Mouse (Mus musculus) midbrain, embryonic 15.5 days (tissue): ENCODE results near the gene Mapk6. TPM values are rescaled to one million over a fixed set of nuclear protein-coding genes. Genes with fewer than 3 reads are reported as not detected.
"Not testable (repeated sequence)": the region's sequence is repeated elsewhere in the genome, so short reads cannot be mapped to it uniquely, and the experiment has no call there.

Source experiments
- ATAC-seq: fragments of 200-750 bp; cut with Nextera tagmentation; replicated peaks from 2 replicates; pipeline ENCODE4 v1.8.0; 2017; ENCODE audit warnings: moderate TSS enrichment
- H3K27ac ChIP-seq: fragments of 300-500 bp; sonication (generic); 2 replicates; pipeline ENCODE4 v1.5.1; 2015; ENCODE audit warnings: mild to moderate bottlenecking, inconsistent platforms
- H3K27me3 ChIP-seq: fragments of 300-500 bp; sonication (generic); replicated peaks from 2 replicates; pipeline ENCODE4 v1.6.1; 2015; ENCODE audit warnings: inconsistent platforms
- H3K36me3 ChIP-seq: fragments of 300-500 bp; sonication (generic); replicated peaks from 2 replicates; pipeline ENCODE4 v1.6.1; 2015; ENCODE audit warnings: inconsistent platforms
- H3K4me1 ChIP-seq: fragments of 300-500 bp; sonication (generic); 2 replicates; pipeline ENCODE4 v1.6.1; 2015; ENCODE audit warnings: inconsistent platforms
- H3K4me2 ChIP-seq: fragments of 300-500 bp; sonication (generic); 2 replicates; pipeline ENCODE4 v1.6.1; 2015; ENCODE audit warnings: inconsistent platforms, mild to moderate bottlenecking, moderate library complexity
- H3K4me3 ChIP-seq: fragments of 300-500 bp; sonication (generic); 2 replicates; pipeline ENCODE4 v1.5.1; 2015; ENCODE audit warnings: mild to moderate bottlenecking, inconsistent platforms
- H3K9ac ChIP-seq: fragments of 300-500 bp; sonication (generic); 2 replicates; pipeline ENCODE4 v1.6.1; 2015; ENCODE audit warnings: mild to moderate bottlenecking, inconsistent platforms
- H3K9me3 ChIP-seq: fragments of 300-500 bp; sonication (generic); 2 replicates; pipeline ENCODE4 v1.6.1; 2016; ENCODE audit warnings: inconsistent platforms
- WGBS: fragments of 180-500 bp; shearing (Covaris S2); methylation state at CpG from one replicate; pipeline ENCODE4 v1.1.7; 2015; ENCODE audit warnings: mixed read lengths; 5-methylcytosine and 5-hydroxymethylcytosine counted together
- polyA plus RNA-seq: library from polyadenylated mRNA; unstranded; fragments of >200 nt; fragmentation: Nextera tagmentation; extraction: Ambion mirVana; gene quantifications from 2 replicates; pipeline ENCODE4 v1.2.1, GENCODE M21; 2015

Gene Mapk6
- 155 and 169 TPM in 2 replicates for polyA plus RNA-seq

GRCm38 (mm10) chr9:75409852-75410378, at the start of gene Mapk6:
Gene Mapk6, minus strand, starts transcription at chr9:75410005.
- H3K36me3 ChIP-seq: no peaks in the 10 kb centered on the region
- no peaks in the 10 kb centered on the region for H3K9me3 ChIP-seq
- H3K9ac ChIP-seq: peak within 1 kb of the TSS; percentile 83
- H3K27ac ChIP-seq: peak within 1 kb of the TSS; percentile 98
- H3K4me2 ChIP-seq: peak within 1 kb of the TSS; percentile 61
- peak; percentile 94 for ATAC-seq
- H3K4me1 ChIP-seq: peaks cover 36% of the 10 kb centered on the region
- no peaks in the 10 kb centered on the region for H3K27me3 ChIP-seq
- under 1% methylated on average over 55 of the region's 58 CpGs for WGBS
- H3K4me3 ChIP-seq: peak within 1 kb of the TSS; percentile 78

GRCm38 (mm10) chr9:75455684-75456083, 45.9 kb upstream of the Mapk6 start:
- no peak overlapping the region for H3K4me2 ChIP-seq
- peaks cover 72% of the 10 kb centered on the region for H3K36me3 ChIP-seq
- no peaks in the 10 kb centered on the region for H3K27me3 ChIP-seq
- no peak for ATAC-seq
- H3K9me3 ChIP-seq: no peaks in the 10 kb centered on the region
- H3K4me1 ChIP-seq: no peaks in the 10 kb centered on the region
- H3K27ac ChIP-seq: no peak overlapping the region
- WGBS: 83% methylated on average over 10 of the region's 10 CpGs
- H3K9ac ChIP-seq: no peak overlapping the region
- H3K4me3 ChIP-seq: no peak overlapping the region

- ATAC-seq: no peak
- Histone ChIP-seq H3K9ac (no peak overlapping the region), H3K4me2 (no peak overlapping the region)
These were observed 44.2 kb upstream of the Mapk6 start for GRCm38 (mm10) chr9:75453994-75454393.

GRCm38 (mm10) chr9:75448021-75448420, 38.2 kb upstream of the Mapk6 start:
- no peak overlapping the region for H3K4me3 ChIP-seq
- no peaks in the 10 kb centered on the region for H3K9me3 ChIP-seq
- peaks cover 2% of the 10 kb centered on the region for H3K4me1 ChIP-seq
- ATAC-seq: no peak
- H3K36me3 ChIP-seq: peaks cover 50% of the 10 kb centered on the region
- no peaks in the 10 kb centered on the region for H3K27me3 ChIP-seq
- no peak overlapping the region for H3K9ac ChIP-seq
- WGBS: 87% methylated on average over 3 of the region's 3 CpGs
- no peak overlapping the region for H3K4me2 ChIP-seq
- H3K27ac ChIP-seq: no peak overlapping the region

More at GRCm38 (mm10) chr9:75453994-75454393, 44.2 kb upstream of the Mapk6 start:
- H3K27me3 ChIP-seq: no peaks in the 10 kb centered on the region
- H3K27ac ChIP-seq: no peak overlapping the region
- no peaks in the 10 kb centered on the region for H3K9me3 ChIP-seq
- no peak overlapping the region for H3K4me3 ChIP-seq
- peaks cover 68% of the 10 kb centered on the region for H3K36me3 ChIP-seq
- no peaks in the 10 kb centered on the region for H3K4me1 ChIP-seq
- WGBS: 95% methylated on average over 2 of the region's 2 CpGs

- H3K9ac ChIP-seq, H3K4me3 ChIP-seq, H3K27me3 ChIP-seq, H3K9me3 ChIP-seq, ATAC-seq, H3K27ac ChIP-seq, H3K4me2 ChIP-seq: not testable (repeated sequence)
- peaks cover 14% of the 10 kb centered on the region for H3K4me1 ChIP-seq
- peaks cover 37% of the 10 kb centered on the region for H3K36me3 ChIP-seq
- 86% methylated on average over 10 of the region's 10 CpGs for WGBS
These were observed 36.8 kb upstream of the Mapk6 start for GRCm38 (mm10) chr9:75446574-75446973.

- peaks cover 28% of the 10 kb centered on the region for H3K36me3 ChIP-seq
- no peak overlapping the region for H3K9ac ChIP-seq
- no peak overlapping the region for H3K4me2 ChIP-seq
- H3K9me3 ChIP-seq: no peaks in the 10 kb centered on the region
- no peak overlapping the region for H3K27ac ChIP-seq
- 90% methylated on average over 15 of the region's 15 CpGs for WGBS
- no peak overlapping the region for H3K4me3 ChIP-seq
- peaks cover 14% of the 10 kb centered on the region for H3K4me1 ChIP-seq
- no peak for ATAC-seq
- no peaks in the 10 kb centered on the region for H3K27me3 ChIP-seq
These were observed 35.2 kb upstream of the Mapk6 start for GRCm38 (mm10) chr9:75444981-75445380.

- peak; percentile 87 for ATAC-seq
- under 1% methylated on average over 23 of the region's 31 CpGs for WGBS
- H3K4me2 ChIP-seq: peak overlapping the region; percentile 85
- H3K9ac ChIP-seq: peak overlapping the region; percentile 86
- H3K9me3 ChIP-seq: no peaks in the 10 kb centered on the region
- peaks cover 14% of the 10 kb centered on the region for H3K4me1 ChIP-seq
- peak overlapping the region; percentile 92 for H3K27ac ChIP-seq
- no peaks in the 10 kb centered on the region for H3K27me3 ChIP-seq
- peak overlapping the region; percentile 86 for H3K4me3 ChIP-seq
- H3K36me3 ChIP-seq: no peaks in the 10 kb centered on the region
These were observed 31.9 kb upstream of the Mapk6 start for GRCm38 (mm10) chr9:75441691-75442131.

- WGBS: under 1% methylated on average over 37 of the region's 45 CpGs
- no peaks in the 10 kb centered on the region for H3K9me3 ChIP-seq
- peaks cover 14% of the 10 kb centered on the region for H3K4me1 ChIP-seq
- H3K27ac ChIP-seq: peak within 1 kb of the TSS; percentile 92
- peak; percentile 95 for ATAC-seq
- H3K4me2 ChIP-seq: peak within 1 kb of the TSS; percentile 85
- H3K9ac ChIP-seq: peak within 1 kb of the TSS; percentile 86
- H3K27me3 ChIP-seq: no peaks in the 10 kb centered on the region
- no peaks in the 10 kb centered on the region for H3K36me3 ChIP-seq
- peak within 1 kb of the TSS; percentile 86 for H3K4me3 ChIP-seq
These were observed 31.2 kb upstream of the Mapk6 start, which contains the start of gene Leo1 for GRCm38 (mm10) chr9:75440796-75441666. Gene Leo1, plus strand, starts transcription at chr9:75441524.

GRCm38 (mm10) chr9:75437653-75438385, 28.0 kb upstream of the Mapk6 start:
- Histone ChIP-seq H3K4me3 (no peak overlapping the region), H3K9ac (no peak overlapping the region), H3K36me3 (no peaks in the 10 kb centered on the region), H3K9me3 (no peaks in the 10 kb centered on the region), H3K27me3 (no peaks in the 10 kb centered on the region), H3K4me1 (peaks cover 10% of the 10 kb centered on the region), H3K27ac (no peak overlapping the region), H3K4me2 (no peak overlapping the region)
- ATAC-seq: no peak
- 28% methylated on average over 6 of the region's 6 CpGs for WGBS

- no peaks in the 10 kb centered on the region for H3K9me3 ChIP-seq
- no peaks in the 10 kb centered on the region for H3K36me3 ChIP-seq
- WGBS: 2% methylated on average over 12 of the region's 12 CpGs
- 0 out of 2 replicates have a peak, but pooled peaks have one; percentile 18 for ATAC-seq
- H3K27ac ChIP-seq: no peak overlapping the region
- H3K27me3 ChIP-seq: no peaks in the 10 kb centered on the region
- H3K4me3 ChIP-seq: no peak overlapping the region
- no peak overlapping the region for H3K9ac ChIP-seq
- H3K4me2 ChIP-seq: no peak overlapping the region
- no peaks in the 10 kb centered on the region for H3K4me1 ChIP-seq
These were observed 26.1 kb upstream of the Mapk6 start for GRCm38 (mm10) chr9:75435918-75436317.

- Histone ChIP-seq H3K36me3 (no peaks in the 10 kb centered on the region), H3K4me2 (no peak overlapping the region), H3K4me3 (no peak overlapping the region), H3K27me3 (no peaks in the 10 kb centered on the region), H3K4me1 (no peaks in the 10 kb centered on the region), H3K27ac (no peak overlapping the region), H3K9me3 (no peaks in the 10 kb centered on the region), H3K9ac (no peak overlapping the region)
- 0 out of 2 replicates have a peak, but pooled peaks have one; percentile 18 for ATAC-seq
- WGBS: 80% methylated on average over 4 of the region's 4 CpGs
These were observed 25.5 kb upstream of the Mapk6 start for GRCm38 (mm10) chr9:75435291-75435690.

- Histone ChIP-seq H3K4me1 (no peaks in the 10 kb centered on the region), H3K27ac (no peak overlapping the region), H3K36me3 (no peaks in the 10 kb centered on the region), H3K27me3 (no peaks in the 10 kb centered on the region), H3K9me3 (no peaks in the 10 kb centered on the region), H3K4me2 (no peak overlapping the region), H3K4me3 (no peak overlapping the region), H3K9ac (no peak overlapping the region)
- 0 out of 2 replicates have a peak, but pooled peaks have one; percentile 22 for ATAC-seq
- WGBS: 77% methylated on average over 6 of the region's 6 CpGs
These were observed 25.1 kb upstream of the Mapk6 start for GRCm38 (mm10) chr9:75434872-75435271.
